Mouse (Mus musculus) cerebellum, adult 2 months (tissue): ENCODE results near the gene Ubfd1. TPM values are rescaled to one million over a fixed set of nuclear protein-coding genes. Genes with fewer than 3 reads are reported as not detected.

Experiments
- DNase-seq, 2 experiments: peaks; one replicate each; pipeline ENCODE4 v3.0.0; 2021
- H3K27ac ChIP-seq: fragments of 200-500 bp; 2 replicates; pipeline ENCODE4 v1.5.1; 2012; ENCODE audit warnings: low read length, control low read depth, inconsistent platforms; ENCODE audit not compliant: insufficient read depth
- H3K27me3 ChIP-seq: fragments of 200-500 bp; 2 replicates; pipeline ENCODE4 v1.6.1; 2012; ENCODE audit warnings: inconsistent platforms, mild to moderate bottlenecking, low read length, moderate library complexity; ENCODE audit not compliant: control insufficient read depth, insufficient read depth
- H3K4me1 ChIP-seq: fragments of 200-500 bp; 2 replicates; pipeline ENCODE4 v1.6.1; 2011; ENCODE audit warnings: low read length; ENCODE audit not compliant: control insufficient read depth, insufficient read depth
- H3K4me3 ChIP-seq: fragments of 200-500 bp; replicated peaks from 2 replicates; pipeline ENCODE3; 2011; ENCODE audit warnings: mild to moderate bottlenecking, low read depth, low read length, control low read depth; ENCODE audit not compliant: insufficient read depth
- CTCF ChIP-seq: fragments of 200-500 bp; IDR thresholded peaks from 2 replicates; pipeline ENCODE4 v1.5.1; 2011; ENCODE audit warnings: low read depth, mild to moderate bottlenecking, control low read depth, low read length, moderate library complexity, borderline replicate concordance; ENCODE audit not compliant: insufficient read depth
- POLR2A ChIP-seq: fragments of 200-500 bp; IDR thresholded peaks from 2 replicates; pipeline ENCODE4 v1.6.1; 2011; ENCODE audit warnings: low read length, control low read depth, borderline replicate concordance; ENCODE audit not compliant: insufficient read depth
- WGBS: fragments of 180-500 bp; shearing (Covaris S2); methylation state at CpG from one replicate; pipeline ENCODE4 v1.1.7; 2018; 5-methylcytosine and 5-hydroxymethylcytosine counted together
- polyA plus RNA-seq: library from polyadenylated mRNA; depleted of rRNA; stranded (reverse); fragments of >200 nt; gene quantifications from 2 replicates; pipeline ENCODE4 v1.2.3, GENCODE M21; 2012

The Ubfd1 gene
- polyA plus RNA-seq, 1 experiment, result 56.9 TPM

GRCm38 (mm10) chr7:122044106-122044505 lies 22.9 kb upstream of the Ubfd1 start:
- DNase-seq, result no peak
- no peaks in the 10 kb centered on the region for H3K4me1 ChIP-seq
- H3K4me3 ChIP-seq, result no peak overlapping the region
- 87% methylated on average over 8 of the region's 8 CpGs for WGBS
- no peak overlapping the region for H3K27ac ChIP-seq
- no peaks in the 10 kb centered on the region for H3K27me3 ChIP-seq
- TF ChIP-seq POLR2A (no peak), CTCF (no peak)

GRCm38 (mm10) chr7:122045181-122045634 lies 21.8 kb upstream of the Ubfd1 start:
- no peak for DNase-seq
- no peak for TF ChIP-seq CTCF
- 66% methylated on average over 4 of the region's 4 CpGs for WGBS

GRCm38 (mm10) chr7:122045711-122046110 lies 21.3 kb upstream of the Ubfd1 start:
- H3K27ac ChIP-seq, result no peak overlapping the region
- WGBS, result 100% methylated on average over 1 of the region's 1 CpGs
- no peak for DNase-seq
- TF ChIP-seq CTCF (no peak), POLR2A (no peak)
- H3K27me3 ChIP-seq, result no peaks in the 10 kb centered on the region
- no peak overlapping the region for H3K4me3 ChIP-seq
- no peaks in the 10 kb centered on the region for H3K4me1 ChIP-seq

More at GRCm38 (mm10) chr7:122045181-122045634, 21.8 kb upstream of the Ubfd1 start:
- no peak overlapping the region for H3K27ac ChIP-seq
- H3K27me3 ChIP-seq, result no peaks in the 10 kb centered on the region
- no peaks in the 10 kb centered on the region for H3K4me1 ChIP-seq
- H3K4me3 ChIP-seq, result no peak overlapping the region

GRCm38 (mm10) chr7:122046813-122047212 lies 20.2 kb upstream of the Ubfd1 start:
- no peak overlapping the region for H3K4me3 ChIP-seq
- no peaks in the 10 kb centered on the region for H3K27me3 ChIP-seq
- DNase-seq, result no peak
- H3K4me1 ChIP-seq, result no peaks in the 10 kb centered on the region
- no peak for TF ChIP-seq POLR2A
- TF ChIP-seq CTCF, result no peak
- WGBS, result 82% methylated on average over 2 of the region's 2 CpGs
- H3K27ac ChIP-seq, result no peak overlapping the region

- Histone ChIP-seq H3K4me1 (no peaks in the 10 kb centered on the region), H3K27me3 (no peaks in the 10 kb centered on the region), H3K4me3 (no peak overlapping the region), H3K27ac (no peak overlapping the region)
- no peak for DNase-seq
- TF ChIP-seq POLR2A (no peak), CTCF (no peak)
- WGBS, result 86% methylated on average over 9 of the region's 9 CpGs
These were observed 18.8 kb upstream of the Ubfd1 start for GRCm38 (mm10) chr7:122048191-122048590.

GRCm38 (mm10) chr7:122050834-122051233 lies 16.1 kb upstream of the Ubfd1 start:
- no peaks in the 10 kb centered on the region for H3K27me3 ChIP-seq
- DNase-seq, result no peak
- H3K4me1 ChIP-seq, result no peaks in the 10 kb centered on the region
- H3K4me3 ChIP-seq, result no peak overlapping the region
- H3K27ac ChIP-seq, result no peak overlapping the region
- 61% methylated on average over 1 of the region's 1 CpGs for WGBS
- TF ChIP-seq CTCF (no peak), POLR2A (no peak)

- TF ChIP-seq POLR2A (no peak), CTCF (no peak)
- WGBS, result 93% methylated on average over 5 of the region's 5 CpGs
- H3K4me1 ChIP-seq, result no peaks in the 10 kb centered on the region
- H3K27ac ChIP-seq, result no peak overlapping the region
- no peaks in the 10 kb centered on the region for H3K27me3 ChIP-seq
- H3K4me3 ChIP-seq, result no peak overlapping the region
- no peak for DNase-seq
These were observed 10.3 kb upstream of the Ubfd1 start for GRCm38 (mm10) chr7:122056633-122057032.

- peaks cover 3% of the 10 kb centered on the region; the same call in 1 of the 2 replicates for H3K4me1 ChIP-seq
- no peak for TF ChIP-seq POLR2A
- TF ChIP-seq CTCF, result no peak
- DNase-seq, result no peak
- no peak overlapping the region for H3K4me3 ChIP-seq
- H3K27me3 ChIP-seq, result no peaks in the 10 kb centered on the region
- H3K27ac ChIP-seq, result no peak overlapping the region
- WGBS, result 76% methylated on average over 1 of the region's 1 CpGs
These were observed 1.3 kb upstream of the Ubfd1 start for GRCm38 (mm10) chr7:122065656-122066055.
